Mouse (Mus musculus): ENCODE results near the gene Map2k6. TPM values are rescaled to one million over a fixed set of nuclear protein-coding genes. Genes with fewer than 3 reads are reported as not detected.

Map2k6 gene
- polyA plus RNA-seq (2015; fragmentation: Nextera tagmentation; extraction: Ambion mirVana): 3.0 and 3.7 TPM in 2 replicates

DNA sequence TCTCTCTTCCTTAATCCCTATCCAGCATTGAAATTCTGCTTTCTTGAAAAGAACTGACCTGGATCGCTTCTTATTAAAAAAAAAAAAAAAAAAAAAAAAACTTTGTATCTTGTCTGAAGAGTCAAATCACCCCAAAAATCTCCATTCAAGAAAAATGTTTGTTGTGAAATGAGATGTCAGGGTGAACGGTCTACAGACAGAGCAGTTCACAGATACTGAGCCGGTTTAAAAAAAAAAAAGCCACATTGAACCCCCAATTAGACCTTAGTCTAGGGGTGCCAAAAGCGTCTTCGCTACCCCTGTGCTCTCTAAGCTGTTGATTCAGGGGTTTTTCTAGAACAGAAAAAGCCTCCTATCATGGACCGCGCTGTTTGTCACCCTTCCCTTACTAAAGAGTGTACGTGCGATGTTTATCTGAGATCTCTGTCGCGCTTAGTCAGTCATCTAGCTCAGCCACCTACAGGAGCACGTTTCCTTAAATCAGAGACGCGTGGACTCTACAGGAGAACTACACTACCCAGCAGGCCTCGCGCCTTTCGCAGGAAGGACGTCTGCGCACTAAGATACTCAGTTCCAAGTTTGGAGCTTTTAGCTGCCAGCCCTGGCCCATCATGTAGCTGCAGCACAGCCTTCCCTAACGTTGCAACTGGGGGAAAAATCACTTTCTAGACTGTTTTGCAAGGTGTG is at the start of gene Map2k6:
Gene Map2k6, plus strand, starts transcription at position 570 of the 687 bp plus-strand sequence.

Other genes starting within 250 kb of the Map2k6 start
- 2.0 and 2.2 TPM in 2 replicates for gene Abca9, start 230.9 kb upstream of the Map2k6 start, polyA plus RNA-seq (2015; fragmentation: Nextera tagmentation; extraction: Ambion mirVana)
- 1.6 TPM in 2 replicates for gene Abca6, start 147.3 kb upstream of the Map2k6 start, polyA plus RNA-seq (2015; fragmentation: Nextera tagmentation; extraction: Ambion mirVana)
- gene Abca5, start 61.4 kb upstream of the Map2k6 start, polyA plus RNA-seq (2015; fragmentation: Nextera tagmentation; extraction: Ambion mirVana): 3.2 and 4.1 TPM in 2 replicates